Mouse (Mus musculus) urinary bladder, postnatal 10 days (tissue): ENCODE results near the gene Zbtb2.

ENCODE experiments used
- DNase-seq: peaks from one replicate; pipeline ENCODE4 v3.0.0; 2022; ENCODE audit warnings: low spot score

The Zbtb2 gene

GRCm38 (mm10) chr10:4332228-4332979, 55.5 kb downstream of the Zbtb2 start:
- DNase-seq = no peak

GRCm38 (mm10) chr10:4327716-4328115, 60.2 kb downstream of the Zbtb2 start:
- no peak for DNase-seq

- no peak for DNase-seq
Measured at GRCm38 (mm10) chr10:4325562-4325961, 62.3 kb downstream of the Zbtb2 start.

- no peak for DNase-seq
Measured at GRCm38 (mm10) chr10:4323885-4324284, 64.0 kb downstream of the Zbtb2 start.
